ENCODE assay signal across 9 mouse cellular contexts in genomic region chr10:42989910-42990309, GRCm38 (mm10).
DNase-seq lines count a peak whose midpoint lies in the region; ATAC-seq and TF ChIP-seq lines count a peak whose summit lies in the region.
"Had no signal": no experiment of that assay in that cellular context is flagged by ENCODE, and none has a peak within 500 bp of the region (broad histone marks: within the 10 kb centered on the region; RNA-seq: fewer than 3 reads in every experiment).

No protein-coding gene starts in this region.

- no peak overlapping the region for H3K4me2 ChIP-seq in intestine, postnatal 0 days (replicated peaks; ENCODE audit: low read depth)
- H3K4me2 ChIP-seq in intestine, embryonic 16.5 days (ENCODE audit: low read depth, low read length) = no peak overlapping the region

- peak; percentile 59 for DNase-seq in T-cell, adult 2 months (ENCODE audit: low spot score)
- DNase-seq in cerebellum, postnatal 36 days = peak; percentile 73 to 76
- peak; percentile 52 to 77 for DNase-seq in heart, postnatal 10 days
- peak; percentile 73 for DNase-seq in lung, postnatal 36 days
- DNase-seq in thymus, adult 2 months = peak; percentile 69

- no peaks in the 10 kb centered on the region for H3K36me3 ChIP-seq in intestine, postnatal 0 days (ENCODE audit: control insufficient read depth, insufficient read depth)
- no peaks in the 10 kb centered on the region for H3K36me3 ChIP-seq in intestine, embryonic 16.5 days (ENCODE audit: control insufficient read depth, insufficient read depth, low read length)
- H3K36me3 ChIP-seq in C2C12 (ENCODE audit: control insufficient read depth, insufficient read depth) = no peaks in the 10 kb centered on the region
- H3K36me3 ChIP-seq in thymus, adult 2 months (ENCODE audit: control insufficient read depth, insufficient read depth, low read length) = no peaks in the 10 kb centered on the region

- H3K79me3 ChIP-seq in C2C12 (ENCODE audit: low read depth) = no peaks in the 10 kb centered on the region

- no peak for TF ChIP-seq POLR2A in thymus, adult 2 months (IDR thresholded peaks at IDR 0.05; ENCODE audit: control insufficient read depth, extremely low read depth, insufficient read depth, low read length, poor library complexity)

- no peak overlapping the region for H3K9ac ChIP-seq in intestine, postnatal 0 days (ENCODE audit: low read depth, low read length)
- H3K9ac ChIP-seq in intestine, embryonic 16.5 days (ENCODE audit: low read depth, low read length) = no peak overlapping the region

- no peak for ATAC-seq in intestine, postnatal 0 days
- no peak for ATAC-seq in intestine, embryonic 16.5 days

- H3K9me3 ChIP-seq in intestine, postnatal 0 days (ENCODE audit: control insufficient read depth) = no peaks in the 10 kb centered on the region
- H3K9me3 ChIP-seq in intestine, embryonic 16.5 days (ENCODE audit: control insufficient read depth, low read length) = no peaks in the 10 kb centered on the region

- no peak overlapping the region for H3K4me3 ChIP-seq in intestine, postnatal 0 days (ENCODE audit: low read depth, low read length)
- no peak overlapping the region for H3K4me3 ChIP-seq in intestine, embryonic 16.5 days (ENCODE audit: low read length)
- H3K4me3 ChIP-seq in C2C12 (ENCODE audit: insufficient read depth, poor library complexity, severe bottlenecking) = no peak overlapping the region
- no peak overlapping the region for H3K4me3 ChIP-seq in thymus, adult 2 months (ENCODE audit: control insufficient read depth, insufficient read depth, low read length)

- H3K4me1 ChIP-seq in intestine, postnatal 0 days (replicated peaks; ENCODE audit: control insufficient read depth, insufficient read depth, low read length) = no peaks in the 10 kb centered on the region
- peaks cover 19% of the 10 kb centered on the region for H3K4me1 ChIP-seq in intestine, embryonic 16.5 days (ENCODE audit: control insufficient read depth, insufficient read depth, low read length)
- H3K4me1 ChIP-seq in thymus, adult 2 months (replicated peaks; ENCODE audit: control insufficient read depth, insufficient read depth, low read length) = no peaks in the 10 kb centered on the region

- intact Hi-C loops in heart, postnatal 10 days (cut with DNase I) = loop anchor here (2.0 kb wide), 1 partner anchor 147 kb away; no protein-coding TSS in a partner anchor

- H3ac ChIP-seq in C2C12 (ENCODE audit: control insufficient read depth, insufficient read length, low read depth) = no peak overlapping the region

- WGBS in intestine, postnatal 0 days = 34% methylated on average over 6 of the region's 6 CpGs
- WGBS in intestine, embryonic 16.5 days = 32% methylated on average over 6 of the region's 6 CpGs
- 38% methylated on average over 6 of the region's 6 CpGs for WGBS in thymus, adult 2 months

- TF ChIP-seq CTCF in intestine, postnatal 0 days (IDR thresholded peaks at IDR 0.05; ENCODE audit: low read depth) = peak; percentile 92
- TF ChIP-seq CTCF in C2C12 (IDR thresholded peaks at IDR 0.05; ENCODE audit: control insufficient read depth, insufficient read depth, insufficient read length) = peak; percentile 23
- no peak for TF ChIP-seq CTCF in thymus, adult 2 months (IDR thresholded peaks at IDR 0.05; ENCODE audit: borderline replicate concordance, control insufficient read depth, extremely low read depth, insufficient read depth, low read length, poor library complexity)

- no peaks in the 10 kb centered on the region for H3K27me3 ChIP-seq in intestine, postnatal 0 days (replicated peaks; ENCODE audit: control insufficient read depth, insufficient read depth, low read length)
- H3K27me3 ChIP-seq in intestine, embryonic 16.5 days (replicated peaks; ENCODE audit: control insufficient read depth, insufficient read depth, low read length) = no peaks in the 10 kb centered on the region
- H3K27me3 ChIP-seq in C2C12 (ENCODE audit: control insufficient read depth, insufficient read depth, insufficient read length) = no peaks in the 10 kb centered on the region
- H3K27me3 ChIP-seq in thymus, adult 2 months (ENCODE audit: control insufficient read depth, insufficient read depth, low read length) = no peaks in the 10 kb centered on the region; the same call in 1 of the 2 replicates

- no peak overlapping the region for H3K27ac ChIP-seq in intestine, postnatal 0 days (ENCODE audit: low read depth, low read length)
- H3K27ac ChIP-seq in intestine, embryonic 16.5 days (ENCODE audit: low read length) = no peak overlapping the region
- H3K27ac ChIP-seq in thymus, adult 2 months (ENCODE audit: control insufficient read depth, insufficient read depth, low read length) = no peak overlapping the region
- H3K27ac ChIP-seq: macrophage had no signal

- no peaks in the 10 kb centered on the region for H3K79me2 ChIP-seq in C2C12 (ENCODE audit: control insufficient read depth, insufficient read depth)

TF ChIP-seq in C2C12, 6 proteins besides CTCF, POLR2A, EP300 and RAD21:
- peak; percentile 37 for TF ChIP-seq MAX (IDR thresholded peaks at IDR 0.05)
- no peak for TF ChIP-seq FOSL1 (IDR thresholded peaks at IDR 0.05; ENCODE audit: insufficient read depth, low read length, poor library complexity, severe bottlenecking)
